Comparison of ENCODE assay signal across 8 mouse cellular contexts in the genomic region with DNA sequence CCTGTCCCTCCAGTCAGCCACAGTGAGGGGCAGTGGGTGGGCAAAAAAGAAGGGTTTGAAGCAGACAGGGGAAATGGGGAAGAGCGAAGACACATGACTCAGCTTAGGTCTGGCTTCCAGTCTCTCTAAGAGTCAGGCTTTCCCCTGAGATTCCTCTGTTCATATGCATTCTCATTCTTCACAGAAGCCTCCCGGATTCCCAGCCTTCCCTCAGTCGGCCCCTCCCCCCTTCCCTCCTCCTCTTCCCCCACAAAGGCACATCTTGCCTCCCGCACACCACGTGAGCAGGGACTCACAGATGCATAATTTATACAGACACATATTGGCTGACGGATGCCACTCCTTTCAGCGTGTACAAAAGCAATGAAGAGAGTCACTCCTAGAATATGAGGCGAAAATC.
DNase-seq lines count a peak whose midpoint lies in the region; ATAC-seq lines count a peak whose summit lies in the region.

No protein-coding gene starts in this region.

- H3K27ac ChIP-seq in kidney, embryonic 14.5 days (ENCODE audit: low read depth, low read length) = no peak overlapping the region
- H3K27ac ChIP-seq in hindbrain, embryonic 13.5 days = peak overlapping the region; percentile 98
- H3K27ac ChIP-seq in neural tube, embryonic 12.5 days = peak overlapping the region; percentile 91

- H3K27me3 ChIP-seq in kidney, embryonic 14.5 days (ENCODE audit: control insufficient read depth, insufficient read depth, low read length) = no peaks in the 10 kb centered on the region
- H3K27me3 ChIP-seq in hindbrain, embryonic 13.5 days = no peaks in the 10 kb centered on the region
- H3K27me3 ChIP-seq in neural tube, embryonic 12.5 days (replicated peaks) = no peaks in the 10 kb centered on the region

- ATAC-seq in kidney, embryonic 14.5 days (ENCODE audit: low FRiP score, low TSS enrichment) = peak; percentile 87
- peak; percentile 95 for ATAC-seq in hindbrain, embryonic 13.5 days (ENCODE audit: low FRiP score)
- ATAC-seq in neural tube, embryonic 12.5 days (ENCODE audit: low FRiP score, low read depth) = peak; percentile 96

- H3K4me2 ChIP-seq in kidney, embryonic 14.5 days (replicated peaks; ENCODE audit: low read depth, low read length) = peak overlapping the region; percentile 45
- peak overlapping the region; percentile 50 for H3K4me2 ChIP-seq in hindbrain, embryonic 13.5 days
- H3K4me2 ChIP-seq in neural tube, embryonic 12.5 days (replicated peaks) = peak overlapping the region; percentile 58

- H3K9ac ChIP-seq in kidney, embryonic 14.5 days (ENCODE audit: low read depth, low read length) = peak overlapping the region; percentile 25; the same call in 1 of the 2 replicates
- H3K9ac ChIP-seq in hindbrain, embryonic 13.5 days = peak overlapping the region; percentile 65
- H3K9ac ChIP-seq in neural tube, embryonic 12.5 days = peak overlapping the region; percentile 56; the same call in 1 of the 2 replicates

- intact Hi-C loops in left cerebral cortex, postnatal 36 days (cut with DNase I) = loop anchor here (2.0 kb wide), 1 partner anchor 20 kb away; no protein-coding TSS in a partner anchor
- intact Hi-C loops in gastrocnemius, postnatal 36 days (cut with DNase I) = no loop called here

- no peaks in the 10 kb centered on the region for H3K36me3 ChIP-seq in kidney, embryonic 14.5 days (ENCODE audit: control insufficient read depth, insufficient read depth, low read length)
- no peaks in the 10 kb centered on the region for H3K36me3 ChIP-seq in hindbrain, embryonic 13.5 days
- H3K36me3 ChIP-seq in neural tube, embryonic 12.5 days = no peaks in the 10 kb centered on the region

- whole genome bisulfite sequencing in kidney, embryonic 14.5 days = 2% methylated on average over 8 of the region's 8 CpGs
- WGBS in hindbrain, embryonic 13.5 days = 0% methylated on average over 8 of the region's 8 CpGs
- under 1% methylated on average over 8 of the region's 8 CpGs for WGBS in neural tube, embryonic 12.5 days

- no peak for DNase-seq in kidney, adult 8-10 months
- peak; percentile 93 for DNase-seq in embryo, embryonic 11 days
- peak; percentile 66 to 70 for DNase-seq in left cerebral cortex, postnatal 36 days (ENCODE audit: low spot score in 2 of 2)
- DNase-seq in c-Kit-positive CD71-positive TER-119-positive erythroid progenitor cells, embryonic 14.5 days (ENCODE audit: low spot score) = no peak
- DNase-seq in gastrocnemius, postnatal 36 days = no peak

- no peaks in the 10 kb centered on the region for H3K9me3 ChIP-seq in kidney, embryonic 14.5 days (ENCODE audit: control insufficient read depth, low read length)
- 0 out of 2 replicates have a peak, but pooled peaks cover 5% of the 10 kb centered on the region for H3K9me3 ChIP-seq in hindbrain, embryonic 13.5 days
- H3K9me3 ChIP-seq in neural tube, embryonic 12.5 days = no peaks in the 10 kb centered on the region

- peaks cover 17% of the 10 kb centered on the region for H3K4me1 ChIP-seq in kidney, embryonic 14.5 days (ENCODE audit: control insufficient read depth, insufficient read depth, low read length)
- peaks cover 38% of the 10 kb centered on the region for H3K4me1 ChIP-seq in hindbrain, embryonic 13.5 days (replicated peaks)
- H3K4me1 ChIP-seq in neural tube, embryonic 12.5 days = peaks cover 38% of the 10 kb centered on the region

- peak overlapping the region; percentile 20; the same call in 1 of the 2 replicates for H3K4me3 ChIP-seq in kidney, embryonic 14.5 days (ENCODE audit: low read length)
- peak overlapping the region; percentile 23 for H3K4me3 ChIP-seq in hindbrain, embryonic 13.5 days
- H3K4me3 ChIP-seq in neural tube, embryonic 12.5 days = peak overlapping the region; percentile 11; the same call in 1 of the 2 replicates

Comparison
In these comparisons a context has a peak if more than half of its experiments do, and no peak if none do; other contexts are left out.
1. DNase-seq: peak in embryo, embryonic 11 days (single experiment) and left cerebral cortex, postnatal 36 days (2 of 2); none in kidney, adult 8-10 months (0 of 2), c-Kit-positive CD71-positive TER-119-positive erythroid progenitor cells, embryonic 14.5 days (single experiment) and gastrocnemius, postnatal 36 days (0 of 2).
2. Peak in every context shown above with its lines, with median percentiles within 50 percentile points of each other: ATAC-seq, H3K4me2 ChIP-seq, H3K4me3 ChIP-seq and H3K9ac ChIP-seq.